Mouse (Mus musculus): ENCODE measurements at regions not wholly inside any gene's neighbourhood (a gene's known extent, or its start where the extent isn't known, plus 50 kb on each side); places are given as distances from the start of the nearest gene placed in this dataset.

DNA sequence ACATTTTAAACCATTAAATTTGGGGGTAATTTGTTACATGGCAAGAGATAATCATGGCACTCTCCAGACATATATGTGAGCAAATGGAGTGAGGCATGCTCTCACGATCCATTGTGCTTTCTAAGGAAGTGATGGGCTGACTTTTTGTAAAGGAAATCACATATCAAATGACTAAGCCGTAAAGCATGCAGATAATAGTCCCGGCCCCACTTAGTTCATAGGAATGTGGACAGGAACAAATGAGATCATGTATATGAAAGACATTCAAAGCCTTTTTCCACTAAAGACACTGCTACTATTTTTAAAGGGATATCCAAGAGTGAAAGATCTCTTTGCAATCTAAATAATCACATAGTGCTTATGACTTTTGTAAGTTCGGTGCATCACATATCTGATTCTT, 146.9 kb downstream of the Lmo4 start:
- no peak overlapping the region for H3K27ac ChIP-seq (replicated peaks; ENCODE audit: low read depth, low read length)
- WGBS, result 61% methylated on average over 4 of the region's 4 CpGs
- DNase-seq (ENCODE audit: low spot score) (no peak), ATAC-seq (replicated peaks; ENCODE audit: insufficient number of reproducible peaks, low FRiP score, low TSS enrichment, low read depth) (no peak)
- H3K4me1 ChIP-seq (ENCODE audit: control insufficient read depth, insufficient read depth, low read length), result no peaks in the 10 kb centered on the region
- no peak overlapping the region for H3K4me2 ChIP-seq (ENCODE audit: low read depth, low read length)
- no peak overlapping the region for H3K9ac ChIP-seq (replicated peaks; ENCODE audit: low read length)
- H3K4me3 ChIP-seq (ENCODE audit: low read depth, low read length), result no peak overlapping the region
- no peaks in the 10 kb centered on the region for H3K36me3 ChIP-seq (replicated peaks; ENCODE audit: control insufficient read depth, insufficient read depth, low read depth, low read length)
- H3K9me3 ChIP-seq (replicated peaks; ENCODE audit: control insufficient read depth, low read length), result no peaks in the 10 kb centered on the region
- no peaks in the 10 kb centered on the region for H3K27me3 ChIP-seq (ENCODE audit: control insufficient read depth, insufficient read depth, low read length)

- H3K36me3 ChIP-seq (replicated peaks; ENCODE audit: control insufficient read depth, insufficient read depth, low read depth, low read length), result no peaks in the 10 kb centered on the region
- H3K4me1 ChIP-seq (ENCODE audit: control insufficient read depth, insufficient read depth, low read length), result no peaks in the 10 kb centered on the region
- H3K9me3 ChIP-seq (replicated peaks; ENCODE audit: control insufficient read depth, low read length), result no peaks in the 10 kb centered on the region
- ATAC-seq (replicated peaks; ENCODE audit: insufficient number of reproducible peaks, low FRiP score, low TSS enrichment, low read depth) (no peak), DNase-seq (ENCODE audit: low spot score) (no peak)
- H3K27me3 ChIP-seq (ENCODE audit: control insufficient read depth, insufficient read depth, low read length), result no peaks in the 10 kb centered on the region
- whole genome bisulfite sequencing, result 74% methylated on average over 4 of the region's 4 CpGs
- H3K4me3 ChIP-seq (ENCODE audit: low read depth, low read length), result no peak overlapping the region
- no peak overlapping the region for H3K4me2 ChIP-seq (ENCODE audit: low read depth, low read length)
- no peak overlapping the region for H3K27ac ChIP-seq (replicated peaks; ENCODE audit: low read depth, low read length)
- no peak overlapping the region for H3K9ac ChIP-seq (replicated peaks; ENCODE audit: low read length)
Measured at GRCm38 (mm10) chr3:144050341-144050740, 154.7 kb downstream of the Lmo4 start.

DNA sequence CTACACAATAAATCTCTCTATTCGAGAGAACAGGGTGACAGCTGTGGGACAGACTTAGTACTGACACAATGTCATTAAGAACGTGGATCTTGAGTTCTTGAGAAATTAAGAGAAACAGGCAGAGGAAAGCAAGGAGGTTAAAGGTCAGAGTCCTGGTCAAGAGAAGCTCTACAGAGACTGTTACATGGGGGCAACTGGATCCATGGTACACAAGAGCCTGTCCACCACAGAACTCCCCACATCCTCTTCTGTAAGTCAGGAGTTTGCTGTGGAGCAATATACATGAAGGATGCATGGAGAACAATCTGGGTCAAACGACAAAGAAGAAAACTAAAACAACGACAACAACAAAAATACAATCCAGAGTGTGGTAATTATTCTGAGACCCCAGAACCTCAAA, 155.8 kb downstream of the Lmo4 start:
- WGBS, result 33% methylated on average over 4 of the region's 4 CpGs
- no peaks in the 10 kb centered on the region for H3K27me3 ChIP-seq (ENCODE audit: control insufficient read depth, insufficient read depth, low read length)

DNA sequence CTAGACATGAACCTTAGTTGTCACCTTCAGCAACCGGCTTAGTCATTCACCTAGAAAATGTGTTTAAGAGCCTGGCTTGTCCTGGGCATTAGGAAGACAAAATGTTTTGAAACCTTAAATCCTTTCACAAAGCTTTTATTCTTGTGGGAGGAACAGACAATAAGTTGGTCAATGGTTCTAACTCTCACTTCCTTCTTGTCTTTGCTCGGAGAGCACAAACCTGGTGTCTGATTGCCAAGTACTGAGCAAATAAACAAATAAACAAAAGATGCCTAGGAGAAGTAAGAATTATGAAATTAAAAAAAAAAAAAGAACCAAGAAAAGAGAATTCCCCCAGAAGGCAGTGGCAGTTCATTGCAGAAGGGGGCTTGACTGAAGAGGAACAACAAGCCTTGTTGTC, 160.7 kb downstream of the Lmo4 start:
- Histone ChIP-seq H3K4me1 (ENCODE audit: control insufficient read depth, insufficient read depth, low read length) (no peaks in the 10 kb centered on the region), H3K9me3 (replicated peaks; ENCODE audit: control insufficient read depth, low read length) (no peaks in the 10 kb centered on the region), H3K4me3 (ENCODE audit: low read depth, low read length) (no peak overlapping the region), H3K27me3 (ENCODE audit: control insufficient read depth, insufficient read depth, low read length) (no peaks in the 10 kb centered on the region), H3K36me3 (replicated peaks; ENCODE audit: control insufficient read depth, insufficient read depth, low read depth, low read length) (no peaks in the 10 kb centered on the region), H3K27ac (replicated peaks; ENCODE audit: low read depth, low read length) (no peak overlapping the region), H3K9ac (replicated peaks; ENCODE audit: low read length) (no peak overlapping the region), H3K4me2 (ENCODE audit: low read depth, low read length) (no peak overlapping the region)
- 75% methylated on average over 2 of the region's 2 CpGs for whole genome bisulfite sequencing
- ATAC-seq (replicated peaks; ENCODE audit: insufficient number of reproducible peaks, low FRiP score, low TSS enrichment, low read depth) (no peak), DNase-seq (ENCODE audit: low spot score) (no peak)

More for the DNA sequence above, 155.8 kb downstream of the Lmo4 start:
- H3K36me3 ChIP-seq (replicated peaks; ENCODE audit: control insufficient read depth, insufficient read depth, low read depth, low read length), result no peaks in the 10 kb centered on the region
- ATAC-seq (replicated peaks; ENCODE audit: insufficient number of reproducible peaks, low FRiP score, low TSS enrichment, low read depth) (no peak), DNase-seq (ENCODE audit: low spot score) (no peak)
- H3K4me2 ChIP-seq (ENCODE audit: low read depth, low read length), result no peak overlapping the region
- H3K4me3 ChIP-seq (ENCODE audit: low read depth, low read length), result no peak overlapping the region
- no peaks in the 10 kb centered on the region for H3K9me3 ChIP-seq (replicated peaks; ENCODE audit: control insufficient read depth, low read length)
- H3K9ac ChIP-seq (replicated peaks; ENCODE audit: low read length), result no peak overlapping the region
- no peak overlapping the region for H3K27ac ChIP-seq (replicated peaks; ENCODE audit: low read depth, low read length)
- H3K4me1 ChIP-seq (ENCODE audit: control insufficient read depth, insufficient read depth, low read length), result no peaks in the 10 kb centered on the region

GRCm38 (mm10) chr3:144041788-144042187, 163.2 kb downstream of the Lmo4 start:
- no peaks in the 10 kb centered on the region for H3K4me1 ChIP-seq (ENCODE audit: control insufficient read depth, insufficient read depth, low read length)
- WGBS, result 62% methylated on average over 5 of the region's 5 CpGs
- H3K4me3 ChIP-seq (ENCODE audit: low read depth, low read length), result no peak overlapping the region
- no peak for ATAC-seq (replicated peaks; ENCODE audit: insufficient number of reproducible peaks, low FRiP score, low TSS enrichment, low read depth)
- no peaks in the 10 kb centered on the region for H3K27me3 ChIP-seq (ENCODE audit: control insufficient read depth, insufficient read depth, low read length)
- no peak overlapping the region for H3K27ac ChIP-seq (replicated peaks; ENCODE audit: low read depth, low read length)
- H3K36me3 ChIP-seq (replicated peaks; ENCODE audit: control insufficient read depth, insufficient read depth, low read depth, low read length), result no peaks in the 10 kb centered on the region
- DNase-seq (ENCODE audit: low spot score), result no peak
- H3K4me2 ChIP-seq (ENCODE audit: low read depth, low read length), result no peak overlapping the region
- no peaks in the 10 kb centered on the region for H3K9me3 ChIP-seq (replicated peaks; ENCODE audit: control insufficient read depth, low read length)
- no peak overlapping the region for H3K9ac ChIP-seq (replicated peaks; ENCODE audit: low read length)

- ATAC-seq (replicated peaks; ENCODE audit: insufficient number of reproducible peaks, low FRiP score, low TSS enrichment, low read depth), result no peak
- DNase-seq (ENCODE audit: low spot score), result no peak
- Histone ChIP-seq H3K27ac (replicated peaks; ENCODE audit: low read depth, low read length) (no peak overlapping the region), H3K9ac (replicated peaks; ENCODE audit: low read length) (no peak overlapping the region), H3K4me1 (ENCODE audit: control insufficient read depth, insufficient read depth, low read length) (no peaks in the 10 kb centered on the region), H3K4me2 (ENCODE audit: low read depth, low read length) (no peak overlapping the region), H3K4me3 (ENCODE audit: low read depth, low read length) (no peak overlapping the region), H3K9me3 (replicated peaks; ENCODE audit: control insufficient read depth, low read length) (no peaks in the 10 kb centered on the region), H3K36me3 (replicated peaks; ENCODE audit: control insufficient read depth, insufficient read depth, low read depth, low read length) (no peaks in the 10 kb centered on the region), H3K27me3 (ENCODE audit: control insufficient read depth, insufficient read depth, low read length) (no peaks in the 10 kb centered on the region)
- WGBS, result 91% methylated on average over 3 of the region's 3 CpGs
Measured at GRCm38 (mm10) chr3:144039498-144039897, 165.5 kb downstream of the Lmo4 start.

DNA sequence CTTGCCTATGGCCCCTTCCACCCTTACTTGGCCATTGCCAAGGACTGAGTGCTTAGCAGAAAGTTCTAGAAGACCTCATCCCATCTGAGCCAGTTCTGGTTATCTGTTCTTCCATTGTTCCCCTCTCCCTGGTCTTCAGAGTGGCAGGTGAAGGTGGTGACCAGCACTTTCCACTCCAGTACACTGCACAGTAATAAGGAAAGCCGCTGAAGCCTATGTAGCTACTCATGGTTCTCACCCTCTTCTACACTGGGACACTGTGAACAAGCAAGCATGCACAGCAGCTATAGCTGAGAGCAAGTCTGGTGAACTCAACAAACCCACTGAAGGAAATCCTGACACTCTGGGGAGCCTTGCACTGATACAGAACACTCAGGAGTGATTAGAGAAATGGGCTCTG, 175.4 kb downstream of the Lmo4 start:
- no peak for ATAC-seq (replicated peaks; ENCODE audit: insufficient number of reproducible peaks, low FRiP score, low TSS enrichment, low read depth)
- no peaks in the 10 kb centered on the region for H3K27me3 ChIP-seq (ENCODE audit: control insufficient read depth, insufficient read depth, low read length)
- no peak overlapping the region for H3K4me2 ChIP-seq (ENCODE audit: low read depth, low read length)
- DNase-seq (ENCODE audit: low spot score), result no peak
- no peaks in the 10 kb centered on the region for H3K9me3 ChIP-seq (replicated peaks; ENCODE audit: control insufficient read depth, low read length)
- no peak overlapping the region for H3K4me3 ChIP-seq (ENCODE audit: low read depth, low read length)
- no peaks in the 10 kb centered on the region for H3K36me3 ChIP-seq (replicated peaks; ENCODE audit: control insufficient read depth, insufficient read depth, low read depth, low read length)
- 94% methylated on average over 1 of the region's 1 CpGs for WGBS
- H3K27ac ChIP-seq (replicated peaks; ENCODE audit: low read depth, low read length), result no peak overlapping the region
- no peaks in the 10 kb centered on the region for H3K4me1 ChIP-seq (ENCODE audit: control insufficient read depth, insufficient read depth, low read length)
- H3K9ac ChIP-seq (replicated peaks; ENCODE audit: low read length), result no peak overlapping the region

DNA sequence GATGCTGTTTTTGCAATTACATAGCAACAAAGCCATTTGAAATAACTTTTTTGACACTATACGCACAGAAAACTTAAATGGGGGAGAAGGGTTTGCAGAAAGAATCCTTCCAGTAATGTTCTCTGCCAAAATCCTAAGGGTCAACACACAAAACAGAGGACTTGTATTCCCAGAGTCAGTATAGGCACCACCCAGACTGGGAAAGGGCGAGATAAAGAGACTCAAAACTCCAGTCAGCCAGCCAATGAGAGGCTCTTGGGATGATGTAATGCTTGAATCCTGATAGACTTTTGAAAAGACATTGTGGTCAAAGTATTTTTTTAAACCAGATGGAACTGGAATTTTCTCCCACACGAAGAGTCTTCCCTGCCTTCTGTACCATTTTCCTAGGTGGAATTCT, 175.9 kb downstream of the Lmo4 start:
- Histone ChIP-seq H3K4me3 (ENCODE audit: low read depth, low read length) (no peak overlapping the region), H3K36me3 (replicated peaks; ENCODE audit: control insufficient read depth, insufficient read depth, low read depth, low read length) (no peaks in the 10 kb centered on the region), H3K4me1 (ENCODE audit: control insufficient read depth, insufficient read depth, low read length) (no peaks in the 10 kb centered on the region), H3K27me3 (ENCODE audit: control insufficient read depth, insufficient read depth, low read length) (no peaks in the 10 kb centered on the region), H3K4me2 (ENCODE audit: low read depth, low read length) (no peak overlapping the region), H3K27ac (replicated peaks; ENCODE audit: low read depth, low read length) (no peak overlapping the region), H3K9ac (replicated peaks; ENCODE audit: low read length) (no peak overlapping the region), H3K9me3 (replicated peaks; ENCODE audit: control insufficient read depth, low read length) (no peaks in the 10 kb centered on the region)
- 80% methylated on average over 3 of the region's 3 CpGs for WGBS
- no peak for DNase-seq (ENCODE audit: low spot score)
- ATAC-seq (replicated peaks; ENCODE audit: insufficient number of reproducible peaks, low FRiP score, low TSS enrichment, low read depth), result no peak

All from embryonic facial prominence, embryonic 11.5 days (tissue).